Mouse (Mus musculus) erythroid progenitor cell, adult 5-6 weeks (primary cell): ENCODE results near the gene Pard3. TPM values are rescaled to one million over a fixed set of nuclear protein-coding genes. Genes with fewer than 3 reads are reported as not detected.

Experiments used
- ATAC-seq: replicated peaks from 2 replicates; pipeline ENCODE4 v1.8.0; 2016; ENCODE audit warnings: moderate number of reproducible peaks, mild to moderate bottlenecking, moderate TSS enrichment, inconsistent platforms; ENCODE audit not compliant: poor library complexity, low FRiP score, severe bottlenecking
- total RNA-seq, 2 experiments: library from RNA; stranded (forward) in 1 of 2; stranded (reverse) in 1 of 2; fragments of 150-400 nt in 1 of 2; fragments of 186-747, 209-891 nt in 1 of 2; gene quantifications; 2 replicates each; pipeline versions ENCODE4 v1.2.3 to v1.2.4; 2015 to 2017; ENCODE audit warnings: low replicate concordance in 2 of 2

Pard3 gene
- total RNA-seq, 2 experiments from 2014 or later: 0.15 TPM; not detected in 1

DNA sequence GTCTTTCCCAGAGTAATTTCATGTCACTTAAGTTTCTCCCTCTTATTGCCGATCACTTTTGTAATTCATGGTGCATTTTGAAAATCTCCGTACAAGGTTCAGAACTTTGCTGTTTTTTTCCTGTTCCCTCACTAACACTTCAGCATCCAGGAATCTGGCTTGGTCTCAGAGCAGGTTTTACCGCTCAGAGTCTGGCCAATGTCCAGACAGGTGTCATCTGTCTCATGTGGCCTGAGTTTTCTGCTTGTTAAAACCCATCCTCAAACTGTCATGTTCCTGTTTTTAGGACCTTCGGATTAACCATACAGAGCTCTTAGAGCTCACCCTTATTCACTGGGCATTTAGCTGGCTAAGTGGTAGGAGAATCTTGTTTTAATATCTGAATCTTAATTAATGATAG, 146.9 kb downstream of the Pard3 start:
- no peak for ATAC-seq

- no peak for ATAC-seq
These were observed 150.6 kb downstream of the Pard3 start for GRCm38 (mm10) chr8:127214338-127214737.

- no peak for ATAC-seq
These were observed 151.2 kb downstream of the Pard3 start for GRCm38 (mm10) chr8:127214748-127215433.

DNA sequence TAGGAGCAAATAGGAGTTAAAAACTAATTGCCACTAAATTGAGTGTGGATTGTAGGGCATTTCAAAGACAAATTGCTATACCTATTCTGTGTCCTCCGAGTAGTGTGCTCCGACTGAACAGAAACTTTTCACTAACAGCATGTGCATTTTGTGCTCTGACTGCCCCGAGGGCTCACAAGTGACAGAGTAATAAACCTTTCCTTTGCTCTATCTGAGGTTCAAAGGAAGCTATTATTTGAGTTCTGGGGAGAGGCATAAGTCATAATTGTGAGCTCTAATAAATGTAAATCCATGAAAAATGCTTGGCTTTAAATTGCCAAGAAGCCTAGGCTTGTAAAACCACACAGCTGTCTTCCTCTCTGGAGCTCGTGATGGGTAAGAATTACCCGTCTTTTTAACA, 156.5 kb downstream of the Pard3 start:
- no peak for ATAC-seq

DNA sequence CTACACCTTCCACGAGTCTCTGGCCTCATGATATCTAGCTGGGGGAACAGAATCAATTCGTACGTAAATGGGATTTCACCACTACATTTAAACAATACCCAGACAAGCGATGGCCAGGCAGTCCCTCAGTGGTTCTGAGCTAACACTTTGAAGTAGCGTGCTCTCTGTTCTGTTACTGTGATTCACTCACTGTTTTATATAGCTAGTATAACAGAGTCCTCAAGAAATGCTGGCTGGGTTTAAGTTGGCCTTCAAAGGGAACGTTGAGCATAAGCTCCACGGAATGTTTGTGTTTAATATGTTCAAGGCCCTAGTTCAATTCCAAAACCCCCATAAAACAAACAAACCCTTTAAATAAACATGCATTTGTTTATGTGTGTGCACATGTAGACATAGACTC, 156.9 kb downstream of the Pard3 start:
- no peak for ATAC-seq

GRCm38 (mm10) chr8:127222361-127222760, 158.7 kb downstream of the Pard3 start:
- no peak for ATAC-seq

GRCm38 (mm10) chr8:127226996-127227395, 163.3 kb downstream of the Pard3 start:
- no peak for ATAC-seq

GRCm38 (mm10) chr8:127227407-127227806, 163.7 kb downstream of the Pard3 start:
- ATAC-seq: no peak

GRCm38 (mm10) chr8:127229325-127230232, 165.9 kb downstream of the Pard3 start:
- no peak for ATAC-seq

DNA sequence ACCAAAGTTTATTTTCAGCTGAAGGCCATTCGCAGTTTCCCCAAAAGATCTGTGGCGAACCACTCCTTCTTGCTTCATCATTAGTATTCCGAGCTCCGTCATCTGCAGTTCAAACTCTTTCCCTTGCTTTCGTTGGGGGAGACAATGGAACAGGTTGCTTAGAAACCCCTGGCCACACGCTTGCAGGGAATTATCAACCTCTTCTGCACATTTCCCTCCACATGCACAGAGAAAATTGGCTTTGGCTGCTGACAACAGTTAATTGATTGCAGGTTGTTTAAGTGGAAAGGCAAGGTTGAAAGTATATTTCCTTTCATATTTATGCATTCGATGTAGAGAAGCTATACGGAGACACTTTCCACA, 166.5 kb downstream of the Pard3 start:
- ATAC-seq: no peak

DNA sequence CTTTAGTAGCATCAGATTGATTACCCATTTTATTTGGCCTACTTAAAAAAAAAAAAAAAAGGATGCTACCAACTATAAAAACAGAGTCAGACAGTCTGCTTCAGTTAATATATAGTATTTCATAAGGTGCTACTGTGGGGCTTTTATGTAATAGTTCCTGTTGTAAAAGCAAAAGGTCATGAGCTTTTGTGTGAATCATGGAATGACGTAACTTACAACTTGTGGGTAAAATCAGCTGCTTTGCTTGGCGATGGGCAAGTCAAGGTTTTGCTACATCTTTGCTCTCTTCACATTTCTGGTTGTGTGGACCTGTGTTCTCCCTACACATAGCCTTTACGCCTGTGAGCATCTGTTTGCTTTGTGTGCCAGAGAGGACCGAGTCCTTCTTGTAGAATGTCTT, 179.7 kb downstream of the Pard3 start:
- no peak for ATAC-seq

DNA sequence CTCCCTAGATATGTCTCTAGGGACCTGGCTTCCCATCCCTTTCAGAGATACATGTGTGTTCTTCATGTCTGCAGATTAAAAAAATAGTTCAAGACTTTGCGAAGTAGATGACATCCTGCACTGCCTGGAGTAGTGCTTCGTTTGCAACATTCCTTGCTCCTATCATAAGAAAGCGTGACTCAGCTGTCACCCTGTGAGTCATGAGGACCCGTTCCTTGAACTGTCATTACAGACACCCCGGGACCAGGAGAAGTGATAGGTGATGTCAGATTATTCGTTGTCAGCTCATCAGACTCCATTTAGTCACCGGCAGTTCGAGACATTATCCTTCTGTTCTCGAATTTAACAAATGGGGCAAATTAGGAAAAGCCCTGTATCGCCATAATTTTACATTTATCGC, 180.1 kb downstream of the Pard3 start:
- ATAC-seq: no peak

- ATAC-seq: no peak
These were observed 187.1 kb downstream of the Pard3 start for GRCm38 (mm10) chr8:127250746-127251145.

DNA sequence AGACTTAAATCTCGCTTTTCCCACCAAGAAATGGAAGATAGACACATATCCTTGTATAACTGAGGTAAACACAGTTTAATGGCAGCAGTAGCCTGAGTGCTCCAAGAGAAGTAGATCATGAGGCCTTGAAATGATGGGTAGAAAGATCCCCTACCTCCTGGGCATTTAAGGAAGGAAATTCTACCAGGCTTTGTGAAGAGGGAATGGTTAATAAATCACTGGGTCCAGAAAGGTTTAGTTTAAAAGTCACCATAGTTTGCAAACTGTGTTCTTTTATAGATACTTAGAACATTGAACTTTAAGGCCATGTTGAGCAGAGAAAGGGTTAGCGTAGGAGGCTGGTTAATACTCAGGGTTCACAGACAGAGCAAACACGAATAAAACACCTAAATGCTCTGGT, 187.8 kb downstream of the Pard3 start:
- ATAC-seq: no peak

GRCm38 (mm10) chr8:127251985-127252384, 188.3 kb downstream of the Pard3 start:
- ATAC-seq: no peak

- ATAC-seq: no peak
These were observed 190.9 kb downstream of the Pard3 start for GRCm38 (mm10) chr8:127254625-127255024.

- ATAC-seq: no peak
These were observed 193.4 kb downstream of the Pard3 start for GRCm38 (mm10) chr8:127257086-127257485.

GRCm38 (mm10) chr8:127261051-127261450, 197.4 kb downstream of the Pard3 start:
- ATAC-seq: no peak

DNA sequence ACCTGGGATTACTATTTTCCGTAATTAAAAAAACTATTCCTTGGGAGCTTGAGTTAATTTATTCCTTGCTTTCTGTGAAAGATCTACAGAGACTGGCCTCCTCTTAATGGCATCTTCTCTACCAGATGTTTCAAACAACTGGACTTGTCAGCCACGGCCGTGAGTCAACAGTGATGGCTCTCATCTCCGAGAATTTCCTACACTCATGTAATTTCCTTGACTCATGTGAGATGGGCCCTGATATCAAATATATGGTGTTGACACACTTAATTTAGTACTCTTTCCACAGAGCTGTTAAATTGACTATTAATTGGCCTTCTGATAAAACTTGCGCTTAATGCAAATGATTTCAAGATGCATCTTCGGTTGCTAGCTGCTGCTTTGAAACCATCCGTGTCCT, 198.3 kb downstream of the Pard3 start:
- ATAC-seq: no peak

DNA sequence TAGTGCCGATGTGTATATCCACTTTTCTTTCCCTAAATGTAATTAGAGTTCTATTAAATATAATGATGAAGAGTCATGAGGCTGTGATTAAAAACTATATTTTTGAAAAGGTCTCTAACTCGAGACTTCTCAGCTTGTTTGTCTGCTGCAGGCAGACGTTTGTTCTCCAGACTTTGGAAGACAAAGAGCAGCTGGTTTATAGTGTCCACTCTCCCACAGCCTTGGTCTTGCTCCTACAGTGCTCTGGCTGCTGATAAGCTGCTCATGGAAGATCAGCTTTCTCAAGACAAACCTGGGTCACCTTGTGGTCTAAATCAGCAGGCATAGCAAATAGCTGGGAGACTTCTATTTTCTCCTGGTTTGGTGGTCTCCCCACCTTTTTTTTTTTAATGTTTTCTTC, 198.7 kb downstream of the Pard3 start:
- ATAC-seq: no peak

DNA sequence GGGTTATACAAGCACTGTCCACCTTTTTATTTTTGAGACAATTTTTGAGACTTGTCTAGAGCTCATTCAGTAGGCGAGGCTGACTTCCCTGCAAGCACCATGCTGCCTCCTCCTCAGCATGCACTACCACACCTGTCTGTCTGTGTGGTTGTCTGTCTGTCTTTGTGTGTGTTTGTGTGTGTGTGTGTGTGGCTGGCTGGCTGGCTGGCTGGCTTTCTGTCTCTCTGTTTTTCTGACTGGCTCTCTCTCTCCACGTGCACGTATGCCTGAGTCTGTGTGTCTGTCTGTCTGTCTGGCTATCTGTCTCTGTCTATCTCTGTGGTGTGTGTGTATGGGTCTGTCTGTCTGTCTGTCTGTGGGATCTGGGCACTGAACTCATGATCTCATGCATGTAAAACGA, 199.2 kb downstream of the Pard3 start:
- ATAC-seq: no peak
